Mouse (Mus musculus): ENCODE measurements at regions not wholly inside any gene's neighbourhood (a gene's known extent, or its start where the extent isn't known, plus 50 kb on each side); places are given as distances from the start of the nearest gene placed in this dataset.

GRCm38 (mm10) chr3:42067036-42067435 is 324.6 kb downstream of the D3Ertd751e start:
- no peak for ATAC-seq (replicated peaks in 1 of 2; ENCODE audit: insufficient read depth in 1 of 2, low FRiP score in 2 of 2, low TSS enrichment in 1 of 2, low read depth in 1 of 2, poor library complexity in 2 of 2, severe bottlenecking in 2 of 2)

- ATAC-seq (replicated peaks in 1 of 2; ENCODE audit: insufficient read depth in 1 of 2, low FRiP score in 2 of 2, low TSS enrichment in 1 of 2, low read depth in 1 of 2, poor library complexity in 2 of 2, severe bottlenecking in 2 of 2): no peak; a peak in 1 of 4 replicates
These were observed 332.3 kb downstream of the D3Ertd751e start for GRCm38 (mm10) chr3:42074532-42075287.

- ATAC-seq (replicated peaks in 1 of 2; ENCODE audit: insufficient read depth in 1 of 2, low FRiP score in 2 of 2, low TSS enrichment in 1 of 2, low read depth in 1 of 2, poor library complexity in 2 of 2, severe bottlenecking in 2 of 2): peak; percentile 39 to 42; a peak in 1 of 4 replicates
These were observed 368.8 kb downstream of the D3Ertd751e start for GRCm38 (mm10) chr3:42110976-42111847.

GRCm38 (mm10) chr3:42129821-42130560 is 387.6 kb downstream of the D3Ertd751e start:
- no peak for ATAC-seq (replicated peaks in 1 of 2; ENCODE audit: insufficient read depth in 1 of 2, low FRiP score in 2 of 2, low TSS enrichment in 1 of 2, low read depth in 1 of 2, poor library complexity in 2 of 2, severe bottlenecking in 2 of 2)

- ATAC-seq (replicated peaks in 1 of 2; ENCODE audit: insufficient read depth in 1 of 2, low FRiP score in 2 of 2, low TSS enrichment in 1 of 2, low read depth in 1 of 2, poor library complexity in 2 of 2, severe bottlenecking in 2 of 2): no peak
These were observed 389.9 kb downstream of the D3Ertd751e start for GRCm38 (mm10) chr3:42132322-42132721.

GRCm38 (mm10) chr3:42153372-42153771 is 411.0 kb downstream of the D3Ertd751e start:
- ATAC-seq (replicated peaks in 1 of 2; ENCODE audit: insufficient read depth in 1 of 2, low FRiP score in 2 of 2, low TSS enrichment in 1 of 2, low read depth in 1 of 2, poor library complexity in 2 of 2, severe bottlenecking in 2 of 2): no peak

GRCm38 (mm10) chr3:42154909-42155308 is 412.5 kb downstream of the D3Ertd751e start:
- ATAC-seq (replicated peaks in 1 of 2; ENCODE audit: insufficient read depth in 1 of 2, low FRiP score in 2 of 2, low TSS enrichment in 1 of 2, low read depth in 1 of 2, poor library complexity in 2 of 2, severe bottlenecking in 2 of 2): no peak

GRCm38 (mm10) chr3:42163666-42164065 is 421.3 kb downstream of the D3Ertd751e start:
- ATAC-seq (replicated peaks in 1 of 2; ENCODE audit: insufficient read depth in 1 of 2, low FRiP score in 2 of 2, low TSS enrichment in 1 of 2, low read depth in 1 of 2, poor library complexity in 2 of 2, severe bottlenecking in 2 of 2): no peak

GRCm38 (mm10) chr3:42199206-42199605 is 456.8 kb downstream of the D3Ertd751e start:
- ATAC-seq (replicated peaks in 1 of 2; ENCODE audit: insufficient read depth in 1 of 2, low FRiP score in 2 of 2, low TSS enrichment in 1 of 2, low read depth in 1 of 2, poor library complexity in 2 of 2, severe bottlenecking in 2 of 2): no peak

- ATAC-seq (replicated peaks in 1 of 2; ENCODE audit: insufficient read depth in 1 of 2, low FRiP score in 2 of 2, low TSS enrichment in 1 of 2, low read depth in 1 of 2, poor library complexity in 2 of 2, severe bottlenecking in 2 of 2): no peak
These were observed 459.0 kb downstream of the D3Ertd751e start for GRCm38 (mm10) chr3:42201373-42201772.

GRCm38 (mm10) chr3:42205640-42206039 is 463.2 kb downstream of the D3Ertd751e start:
- ATAC-seq (replicated peaks in 1 of 2; ENCODE audit: insufficient read depth in 1 of 2, low FRiP score in 2 of 2, low TSS enrichment in 1 of 2, low read depth in 1 of 2, poor library complexity in 2 of 2, severe bottlenecking in 2 of 2): no peak

GRCm38 (mm10) chr3:42211420-42211819 is 469.0 kb downstream of the D3Ertd751e start:
- ATAC-seq (replicated peaks in 1 of 2; ENCODE audit: insufficient read depth in 1 of 2, low FRiP score in 2 of 2, low TSS enrichment in 1 of 2, low read depth in 1 of 2, poor library complexity in 2 of 2, severe bottlenecking in 2 of 2): no peak

GRCm38 (mm10) chr3:42212456-42212855 is 470.0 kb downstream of the D3Ertd751e start:
- no peak for ATAC-seq (replicated peaks in 1 of 2; ENCODE audit: insufficient read depth in 1 of 2, low FRiP score in 2 of 2, low TSS enrichment in 1 of 2, low read depth in 1 of 2, poor library complexity in 2 of 2, severe bottlenecking in 2 of 2)

- ATAC-seq (replicated peaks in 1 of 2; ENCODE audit: insufficient read depth in 1 of 2, low FRiP score in 2 of 2, low TSS enrichment in 1 of 2, low read depth in 1 of 2, poor library complexity in 2 of 2, severe bottlenecking in 2 of 2): no peak
These were observed 470.8 kb downstream of the D3Ertd751e start for GRCm38 (mm10) chr3:42213163-42213562.

- ATAC-seq (replicated peaks in 1 of 2; ENCODE audit: insufficient read depth in 1 of 2, low FRiP score in 2 of 2, low TSS enrichment in 1 of 2, low read depth in 1 of 2, poor library complexity in 2 of 2, severe bottlenecking in 2 of 2): no peak
These were observed 472.3 kb downstream of the D3Ertd751e start for GRCm38 (mm10) chr3:42214624-42215276.

- no peak for ATAC-seq (replicated peaks in 1 of 2; ENCODE audit: insufficient read depth in 1 of 2, low FRiP score in 2 of 2, low TSS enrichment in 1 of 2, low read depth in 1 of 2, poor library complexity in 2 of 2, severe bottlenecking in 2 of 2)
These were observed 476.3 kb downstream of the D3Ertd751e start for GRCm38 (mm10) chr3:42218719-42219118.

GRCm38 (mm10) chr3:42227679-42228398 is 485.4 kb downstream of the D3Ertd751e start:
- ATAC-seq (replicated peaks in 1 of 2; ENCODE audit: insufficient read depth in 1 of 2, low FRiP score in 2 of 2, low TSS enrichment in 1 of 2, low read depth in 1 of 2, poor library complexity in 2 of 2, severe bottlenecking in 2 of 2): no peak

Measured in hematopoietic stem cell, adult 5-6 weeks (primary cell).